25 mouse cellular contexts compared by ENCODE assay signal in the genomic region with DNA sequence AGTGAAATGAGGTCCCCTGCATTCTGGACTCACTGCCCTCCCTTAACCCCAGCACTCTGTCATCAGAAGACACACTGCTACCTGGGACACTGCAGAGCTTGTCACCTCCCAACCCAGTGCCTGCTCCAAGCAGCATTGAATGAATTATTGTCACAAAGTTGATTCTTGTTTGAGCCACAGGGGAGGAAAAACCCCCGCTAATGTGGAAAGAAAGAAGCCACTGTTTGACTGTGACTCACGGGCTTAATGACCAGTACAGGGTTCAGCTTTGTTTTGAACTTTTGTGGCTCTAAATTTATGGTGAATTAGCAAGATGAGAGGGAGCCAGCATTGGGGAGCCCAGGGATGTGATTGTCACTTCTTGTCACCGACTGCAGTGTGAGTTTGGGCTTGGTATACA. TPM values are rescaled to one million over a fixed set of nuclear protein-coding genes. Genes with fewer than 3 reads are reported as not detected.
DNase-seq lines count a peak whose midpoint lies in the region; ATAC-seq and TF ChIP-seq lines count a peak whose summit lies in the region.
"Had no signal": no experiment of that assay in that cellular context is flagged by ENCODE, and none has a peak within 500 bp of the region (broad histone marks: within the 10 kb centered on the region; RNA-seq: fewer than 3 reads in every experiment).

No protein-coding gene starts in this region.

- ATAC-seq in frontal cortex, adult (ENCODE audit: low TSS enrichment): 0 out of 2 replicates have a peak, but pooled peaks have one; percentile 25
- peak; percentile 13; the same call in 1 of the 2 replicates for ATAC-seq in liver, postnatal 0 days
- ATAC-seq: forebrain, embryonic 15.5 days; intestine, postnatal 0 days had no signal

- no peak for TF ChIP-seq EP300 in liver, postnatal 0 days (IDR thresholded peaks at IDR 0.05; ENCODE audit: low read depth)

- no peak for TF ChIP-seq CTCF in layer of hippocampus, adult 2 months (conservative IDR thresholded peaks at IDR 0.05)
- no peak for TF ChIP-seq CTCF in thymus, adult 2 months (IDR thresholded peaks at IDR 0.05; ENCODE audit: borderline replicate concordance, control insufficient read depth, extremely low read depth, insufficient read depth, low read length, poor library complexity)
- no peak for TF ChIP-seq CTCF in liver, postnatal 0 days (IDR thresholded peaks at IDR 0.05; ENCODE audit: low read depth)

- no peak overlapping the region for H3K4me2 ChIP-seq in liver, postnatal 0 days (ENCODE audit: low read depth, low read length)
- H3K4me2 ChIP-seq: embryonic facial prominence, embryonic 13.5 days; forebrain, embryonic 15.5 days; hindbrain, embryonic 15.5 days; kidney, embryonic 15.5 days; stomach, embryonic 15.5 days had no signal

- 46% methylated on average over 3 of the region's 3 CpGs for WGBS in thymus, adult 2 months
- 40% methylated on average over 3 of the region's 3 CpGs for WGBS in liver, postnatal 0 days (ENCODE audit: insufficient replicate concordance)

- no peaks in the 10 kb centered on the region for H3K27me3 ChIP-seq in thymus, adult 2 months (ENCODE audit: control insufficient read depth, insufficient read depth, low read length)
- H3K27me3 ChIP-seq in liver, postnatal 0 days (ENCODE audit: insufficient read depth, low read length): no peaks in the 10 kb centered on the region
- H3K27me3 ChIP-seq: embryonic facial prominence, embryonic 13.5 days; forebrain, embryonic 15.5 days; hindbrain, embryonic 15.5 days; kidney, embryonic 15.5 days; stomach, embryonic 15.5 days had no signal

- no peaks in the 10 kb centered on the region for H3K9me3 ChIP-seq in liver, postnatal 0 days (ENCODE audit: low read length)
- H3K9me3 ChIP-seq: embryonic facial prominence, embryonic 13.5 days; forebrain, embryonic 15.5 days; hindbrain, embryonic 15.5 days; kidney, embryonic 15.5 days; midbrain, embryonic 10.5 days; stomach, embryonic 15.5 days had no signal

- no peak overlapping the region for H3K9ac ChIP-seq in liver, postnatal 0 days (replicated peaks)
- H3K9ac ChIP-seq: embryonic facial prominence, embryonic 13.5 days; forebrain, embryonic 15.5 days; hindbrain, embryonic 15.5 days; kidney, embryonic 15.5 days; stomach, embryonic 15.5 days had no signal

- DNase-seq in frontal cortex, postnatal 36 days (ENCODE audit: low spot score in 2 of 2): no peak
- DNase-seq in layer of hippocampus, adult 2 months (ENCODE audit: low spot score in 2 of 2): no peak
- DNase-seq in layer of hippocampus, adult 9-10 months (ENCODE audit: low spot score): no peak
- DNase-seq in thymus, adult 2 months: no peak
- DNase-seq in thymus, postnatal 0 days (ENCODE audit: low spot score): no peak
- no peak for DNase-seq in liver, postnatal 0 days
- DNase-seq in testis, postnatal 14 days (ENCODE audit: low spot score): no peak
- DNase-seq: adrenal gland, postnatal 10 days; cerebellum, adult 9-10 months; gastrocnemius, postnatal 36 days; kidney, postnatal 4 days; lung, adult 18-20 months; lung, postnatal 10 days; right cerebral cortex, adult 18-20 months; right cerebral cortex, postnatal 4 days; thymus, adult 18-20 months had no signal

- H3K4me3 ChIP-seq in layer of hippocampus, adult 2 months: no peak overlapping the region
- no peak overlapping the region for H3K4me3 ChIP-seq in thymus, adult 2 months (ENCODE audit: control insufficient read depth, insufficient read depth, low read length)
- H3K4me3 ChIP-seq in liver, postnatal 0 days (ENCODE audit: low read depth, low read length): no peak overlapping the region
- H3K4me3 ChIP-seq: embryonic facial prominence, embryonic 13.5 days; erythroblast, embryonic 14.5 days; forebrain, embryonic 15.5 days; hindbrain, embryonic 15.5 days; kidney, embryonic 15.5 days; midbrain, embryonic 10.5 days; stomach, embryonic 15.5 days had no signal

- TF ChIP-seq POLR2A in thymus, adult 2 months (IDR thresholded peaks at IDR 0.05; ENCODE audit: control insufficient read depth, extremely low read depth, insufficient read depth, low read length, poor library complexity): no peak

- H3K4me1 ChIP-seq in thymus, adult 2 months (replicated peaks; ENCODE audit: control insufficient read depth, insufficient read depth, low read length): peaks cover 47% of the 10 kb centered on the region
- H3K4me1 ChIP-seq in liver, postnatal 0 days (ENCODE audit: insufficient read depth): peaks cover 47% of the 10 kb centered on the region
- H3K4me1 ChIP-seq: forebrain, embryonic 15.5 days; hindbrain, embryonic 15.5 days had no signal

- H3K36me3 ChIP-seq in thymus, adult 2 months (ENCODE audit: control insufficient read depth, insufficient read depth, low read length): no peaks in the 10 kb centered on the region
- H3K36me3 ChIP-seq in liver, postnatal 0 days (replicated peaks; ENCODE audit: insufficient read depth, low read length): no peaks in the 10 kb centered on the region
- H3K36me3 ChIP-seq: embryonic facial prominence, embryonic 13.5 days; forebrain, embryonic 15.5 days; hindbrain, embryonic 15.5 days; kidney, embryonic 15.5 days; midbrain, embryonic 10.5 days; stomach, embryonic 15.5 days had no signal

- H3K27ac ChIP-seq in layer of hippocampus, adult 2 months: peak overlapping the region; percentile 62
- H3K27ac ChIP-seq in thymus, adult 2 months (ENCODE audit: control insufficient read depth, insufficient read depth, low read length): peak overlapping the region; percentile 21; the same call in 1 of the 2 replicates
- H3K27ac ChIP-seq in liver, postnatal 0 days (ENCODE audit: low read depth): peak overlapping the region; percentile 55
- H3K27ac ChIP-seq: embryonic facial prominence, embryonic 13.5 days; forebrain, embryonic 15.5 days; hindbrain, embryonic 15.5 days; kidney, embryonic 15.5 days; midbrain, embryonic 10.5 days; stomach, embryonic 15.5 days had no signal

RNA-seq across cellular contexts. Expression of a gene that starts 13.5 kb away (rescaled TPM):
- total RNA-seq in layer of hippocampus, adult 2 months (2021): 10 to 100 TPM; 68.6 to 73.2 TPM
- 145 and 167 TPM in 2 replicates for polyA plus RNA-seq in thymus, adult 2 months (2012; rRNA removed)
- polyA plus RNA-seq in thymus, postnatal 0 days (2015; fragmentation: Nextera tagmentation; extraction: Ambion mirVana): 64.4 and 79.1 TPM in 2 replicates
- 27.1 and 30.7 TPM in 2 replicates for polyA plus RNA-seq in liver, postnatal 0 days (2015; fragmentation: Nextera tagmentation; extraction: Ambion mirVana)
